Comparison of ENCODE assay signal across 38 mouse cellular contexts in the genomic region with DNA sequence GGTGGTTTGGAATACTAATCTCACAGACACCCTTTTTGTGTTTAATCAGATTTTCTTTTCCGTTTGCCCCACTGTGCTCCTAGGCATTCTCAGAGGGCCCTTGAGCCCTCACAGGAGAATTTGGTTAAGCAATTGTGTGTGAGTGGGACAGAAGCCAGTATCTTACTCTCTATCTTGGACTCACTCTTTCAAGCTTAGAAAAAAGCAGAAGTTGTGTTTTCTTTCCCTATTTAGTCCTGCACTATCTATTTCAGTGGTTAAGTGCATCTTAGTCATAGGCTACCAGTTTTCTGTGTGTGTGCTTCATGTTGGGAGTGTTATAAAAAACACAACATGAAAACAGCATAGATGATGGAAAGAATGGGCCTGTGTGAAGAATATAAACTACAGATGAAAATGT. TPM values are rescaled to one million over a fixed set of nuclear protein-coding genes. Genes with fewer than 3 reads are reported as not detected.
DNase-seq lines count a peak whose midpoint lies in the region; ATAC-seq lines count a peak whose summit lies in the region.
"Had no signal": no experiment of that assay in that cellular context is flagged by ENCODE, and none has a peak within 500 bp of the region (broad histone marks: within the 10 kb centered on the region; RNA-seq: fewer than 3 reads in every experiment).

No protein-coding gene starts in this region.

- no peak for ATAC-seq in intestine, embryonic 14.5 days (replicated peaks; ENCODE audit: low FRiP score, low TSS enrichment, low read depth)
- no peak for ATAC-seq in intestine, embryonic 15.5 days
- ATAC-seq in granulocyte monocyte progenitor cell, adult 5-6 weeks (replicated peaks; ENCODE audit: poor library complexity, severe bottlenecking): peak; percentile 85
- ATAC-seq: CD4-positive, CD25-positive, alpha-beta regulatory T cell, adult 4 months; forebrain, embryonic 15.5 days; hindbrain, postnatal 0 days; inflammation-experienced regulatory T-cells, adult 6 months had no signal

- intact Hi-C loops in gastrocnemius, postnatal 36 days (cut with DNase I): loop anchor here (5.0 kb wide), 2 partner anchors 423 to 493 kb away; partner anchors contain the start of gene Fam124a

- no peak overlapping the region for H3K4me2 ChIP-seq in intestine, embryonic 14.5 days (ENCODE audit: low read length)
- H3K4me2 ChIP-seq in intestine, embryonic 15.5 days (replicated peaks): no peak overlapping the region
- H3K4me2 ChIP-seq: embryonic facial prominence, embryonic 13.5 days; forebrain, embryonic 12.5 days; forebrain, embryonic 15.5 days; heart, embryonic 13.5 days; hindbrain, embryonic 14.5 days had no signal

- peak; percentile 16 for DNase-seq in intestine, embryonic 14.5 days (ENCODE audit: low spot score)
- DNase-seq in MEL-GATA-1-ER (ENCODE audit: extremely low read depth, low read depth): peak; percentile 70
- no peak for DNase-seq in gastrocnemius, postnatal 36 days
- DNase-seq in adrenal gland, postnatal 36 days: no peak
- DNase-seq in retina, embryonic 14.5 days (ENCODE audit: low spot score): no peak
- no peak for DNase-seq in testis, postnatal 10 days (ENCODE audit: low spot score)
- DNase-seq: adrenal gland, adult 8-10 months; adrenal gland, postnatal 25 days; cerebellum, adult 11 months; cerebellum, adult 2 months; cerebellum, adult 9-11 months; cerebellum, postnatal 25 days; embryo, embryonic 11 days; gastrocnemius, postnatal 10 days; heart, adult 18-20 months; heart, postnatal 14 days; heart, postnatal 4 days; kidney, adult 11 months had no signal

- WGBS in intestine, embryonic 14.5 days: 80% methylated on average over 1 of the region's 1 CpGs
- WGBS in intestine, embryonic 15.5 days: 59% methylated on average over 1 of the region's 1 CpGs

- no peaks in the 10 kb centered on the region for H3K9me3 ChIP-seq in intestine, embryonic 14.5 days (ENCODE audit: control insufficient read depth, low read length)
- H3K9me3 ChIP-seq in intestine, embryonic 15.5 days: no peaks in the 10 kb centered on the region
- H3K9me3 ChIP-seq: embryonic facial prominence, embryonic 10.5 days; embryonic facial prominence, embryonic 13.5 days; forebrain, embryonic 12.5 days; forebrain, embryonic 15.5 days; heart, embryonic 10.5 days; heart, embryonic 13.5 days had no signal

- H3K36me3 ChIP-seq in intestine, embryonic 14.5 days (ENCODE audit: control insufficient read depth, insufficient read depth, low read length): no peaks in the 10 kb centered on the region
- no peaks in the 10 kb centered on the region for H3K36me3 ChIP-seq in intestine, embryonic 15.5 days
- H3K36me3 ChIP-seq: embryonic facial prominence, embryonic 10.5 days; embryonic facial prominence, embryonic 13.5 days; forebrain, embryonic 12.5 days; forebrain, embryonic 15.5 days; heart, embryonic 10.5 days; heart, embryonic 13.5 days had no signal

- H3K9ac ChIP-seq in intestine, embryonic 14.5 days (ENCODE audit: low read length): no peak overlapping the region
- no peak overlapping the region for H3K9ac ChIP-seq in intestine, embryonic 15.5 days
- H3K9ac ChIP-seq: embryonic facial prominence, embryonic 13.5 days; forebrain, embryonic 12.5 days; forebrain, embryonic 15.5 days; heart, embryonic 13.5 days; hindbrain, embryonic 14.5 days had no signal

- no peaks in the 10 kb centered on the region for H3K4me1 ChIP-seq in intestine, embryonic 14.5 days (replicated peaks; ENCODE audit: control insufficient read depth, insufficient read depth, low read length)
- no peaks in the 10 kb centered on the region for H3K4me1 ChIP-seq in intestine, embryonic 15.5 days (replicated peaks)
- H3K4me1 ChIP-seq: embryonic facial prominence, embryonic 13.5 days; forebrain, embryonic 12.5 days; forebrain, embryonic 15.5 days; heart, embryonic 10.5 days; heart, embryonic 13.5 days had no signal

- H3K4me3 ChIP-seq in intestine, embryonic 14.5 days (ENCODE audit: low read depth, low read length): no peak overlapping the region
- no peak overlapping the region for H3K4me3 ChIP-seq in intestine, embryonic 15.5 days (replicated peaks)
- H3K4me3 ChIP-seq: embryonic facial prominence, embryonic 10.5 days; embryonic facial prominence, embryonic 13.5 days; erythroblast, embryonic 14.5 days; forebrain, embryonic 12.5 days; forebrain, embryonic 15.5 days; heart, embryonic 10.5 days; heart, embryonic 13.5 days had no signal

- no peaks in the 10 kb centered on the region for H3K27me3 ChIP-seq in intestine, embryonic 14.5 days (replicated peaks; ENCODE audit: control insufficient read depth, insufficient read depth, low read length)
- H3K27me3 ChIP-seq in intestine, embryonic 15.5 days (replicated peaks): no peaks in the 10 kb centered on the region
- H3K27me3 ChIP-seq: embryonic facial prominence, embryonic 13.5 days; forebrain, embryonic 12.5 days; forebrain, embryonic 15.5 days had no signal

- no peak overlapping the region for H3K27ac ChIP-seq in intestine, embryonic 14.5 days (ENCODE audit: low read depth)
- no peak overlapping the region for H3K27ac ChIP-seq in intestine, embryonic 15.5 days
- H3K27ac ChIP-seq: embryonic facial prominence, embryonic 10.5 days; embryonic facial prominence, embryonic 13.5 days; forebrain, embryonic 12.5 days; forebrain, embryonic 15.5 days; heart, embryonic 10.5 days; heart, embryonic 13.5 days; hindbrain, embryonic 14.5 days; hindbrain, postnatal 0 days had no signal

RNA-seq across cellular contexts. Expression of gene Defb48, which starts 4.5 kb away (rescaled TPM):
- not detected in 2 replicates for polyA plus RNA-seq in intestine, embryonic 14.5 days (2014; fragmentation: Nextera tagmentation; extraction: Ambion mirVana)
- polyA plus RNA-seq in intestine, embryonic 15.5 days (2015; fragmentation: Nextera tagmentation; extraction: Ambion mirVana): not detected in 2 replicates
- total RNA-seq in granulocyte monocyte progenitor cell, adult 5-6 weeks (2014; fragmentation: Nextera tagmentation): not detected in 2 replicates
- not detected in 2 replicates for total RNA-seq in granulocyte monocyte progenitor cell, adult 5-6 weeks (2017)
- not detected for total RNA-seq in gastrocnemius, postnatal 36 days (2021)
- total RNA-seq in adrenal gland, postnatal 36 days (2021): not detected
- total RNA-seq: adrenal gland, adult 8-10 months; adrenal gland, postnatal 25 days; ES-E14; gastrocnemius, adult 18-20 months; gastrocnemius, postnatal 10 days; gastrocnemius, postnatal 4 days; heart, adult 18-20 months; heart, postnatal 14 days; heart, postnatal 4 days; hindbrain, postnatal 0 days had no signal
- polyA plus RNA-seq: C2C12; CD4-positive, CD25-positive, alpha-beta regulatory T cell, adult 4 months; cerebellum, adult 2 months; cortical plate, adult 2 months; embryonic facial prominence, embryonic 10.5 days; embryonic facial prominence, embryonic 13.5 days; erythroblast, embryonic 14.5 days; forebrain, embryonic 12.5 days; forebrain, embryonic 15.5 days; heart, embryonic 10.5 days; heart, embryonic 13.5 days; heart, embryonic 16.5 days; hindbrain, embryonic 11.5 days; hindbrain, embryonic 14.5 days; hindbrain, postnatal 0 days; inflammation-experienced regulatory T-cells, adult 6 months had no signal

RNA-seq across cellular contexts. Expression of gene Defb47, which starts 18.1 kb away (rescaled TPM):
- polyA plus RNA-seq in intestine, embryonic 14.5 days (2014; fragmentation: Nextera tagmentation; extraction: Ambion mirVana): not detected in 2 replicates
- not detected in 2 replicates for polyA plus RNA-seq in intestine, embryonic 15.5 days (2015; fragmentation: Nextera tagmentation; extraction: Ambion mirVana)
- not detected in 2 replicates for total RNA-seq in granulocyte monocyte progenitor cell, adult 5-6 weeks (2014; fragmentation: Nextera tagmentation)
- total RNA-seq in granulocyte monocyte progenitor cell, adult 5-6 weeks (2017): not detected in 2 replicates
- total RNA-seq in gastrocnemius, postnatal 36 days (2021): not detected
- total RNA-seq in adrenal gland, postnatal 36 days (2021): not detected
- total RNA-seq: adrenal gland, adult 8-10 months; adrenal gland, postnatal 25 days; ES-E14; gastrocnemius, adult 18-20 months; gastrocnemius, postnatal 10 days; gastrocnemius, postnatal 4 days; heart, adult 18-20 months; heart, postnatal 14 days; heart, postnatal 4 days; hindbrain, postnatal 0 days had no signal
- polyA plus RNA-seq: CD4-positive, CD25-positive, alpha-beta regulatory T cell, adult 4 months; cortical plate, adult 2 months; embryonic facial prominence, embryonic 10.5 days; embryonic facial prominence, embryonic 13.5 days; erythroblast, embryonic 14.5 days; forebrain, embryonic 12.5 days; forebrain, embryonic 15.5 days; heart, embryonic 10.5 days; heart, embryonic 13.5 days; heart, embryonic 16.5 days; hindbrain, embryonic 11.5 days; hindbrain, embryonic 14.5 days; hindbrain, postnatal 0 days; inflammation-experienced regulatory T-cells, adult 6 months had no signal

RNA-seq across cellular contexts. Expression of gene Defb43, which starts 31.8 kb away (rescaled TPM):
- not detected in 2 replicates for polyA plus RNA-seq in intestine, embryonic 14.5 days (2014; fragmentation: Nextera tagmentation; extraction: Ambion mirVana)
- not detected in 2 replicates for polyA plus RNA-seq in intestine, embryonic 15.5 days (2015; fragmentation: Nextera tagmentation; extraction: Ambion mirVana)
- not detected in 2 replicates for total RNA-seq in granulocyte monocyte progenitor cell, adult 5-6 weeks (2014; fragmentation: Nextera tagmentation)
- total RNA-seq in granulocyte monocyte progenitor cell, adult 5-6 weeks (2017): not detected in 2 replicates
- not detected for total RNA-seq in gastrocnemius, postnatal 36 days (2021)
- total RNA-seq in adrenal gland, postnatal 36 days (2021): not detected
- total RNA-seq: adrenal gland, adult 8-10 months; adrenal gland, postnatal 25 days; ES-E14; gastrocnemius, adult 18-20 months; gastrocnemius, postnatal 10 days; gastrocnemius, postnatal 4 days; heart, adult 18-20 months; heart, postnatal 14 days; heart, postnatal 4 days; hindbrain, postnatal 0 days had no signal
- polyA plus RNA-seq: C2C12; CD4-positive, CD25-positive, alpha-beta regulatory T cell, adult 4 months; cerebellum, adult 2 months; cortical plate, adult 2 months; embryonic facial prominence, embryonic 10.5 days; embryonic facial prominence, embryonic 13.5 days; erythroblast, embryonic 14.5 days; forebrain, embryonic 12.5 days; forebrain, embryonic 15.5 days; heart, embryonic 10.5 days; heart, embryonic 13.5 days; heart, embryonic 16.5 days; hindbrain, embryonic 11.5 days; hindbrain, embryonic 14.5 days; hindbrain, postnatal 0 days; inflammation-experienced regulatory T-cells, adult 6 months had no signal

Comparison
In these comparisons a context has a peak if more than half of its experiments do, and no peak if none do; other contexts are left out.
1. DNase-seq: peak in intestine, embryonic 14.5 days (single experiment) and MEL-GATA-1-ER (single experiment); none in gastrocnemius, postnatal 36 days (0 of 2), adrenal gland, postnatal 36 days (0 of 2), retina, embryonic 14.5 days (single experiment) and testis, postnatal 10 days (single experiment).